Mouse (Mus musculus): Measurements from ENCODE around the gene Npepps. TPM values are rescaled to one million over a fixed set of nuclear protein-coding genes. Genes with fewer than 3 reads are reported as not detected.
"Not testable (repeated sequence)": the region's sequence is repeated elsewhere in the genome, so short reads cannot be mapped to it uniquely, and the experiment has no call there.

The Npepps gene
- polyA plus RNA-seq, 1 experiment from 2014 or later, result 19.1 TPM

GRCm38 (mm10) chr11:97196541-97196940 is 83.9 kb downstream of the Npepps start:
- Histone ChIP-seq H3K36me3 (0 out of 2 replicates have a peak, but pooled peaks cover 2% of the 10 kb centered on the region), H3K4me2 (no peak overlapping the region), H3K9me3 (replicated peaks) (no peaks in the 10 kb centered on the region), H3K27me3 (0 out of 2 replicates have a peak, but pooled peaks cover 7% of the 10 kb centered on the region), H3K4me1 (replicated peaks) (no peaks in the 10 kb centered on the region), H3K27ac (no peak overlapping the region), H3K9ac (no peak overlapping the region), H3K4me3 (replicated peaks) (no peak overlapping the region)
- 68% methylated on average over 12 of the region's 12 CpGs for whole genome bisulfite sequencing (ENCODE audit: insufficient replicate concordance)
- DNase-seq, result no peak
- ATAC-seq (ENCODE audit: low read depth), result no peak

GRCm38 (mm10) chr11:97192621-97192951 is 87.9 kb downstream of the Npepps start:
- no peak overlapping the region for H3K4me2 ChIP-seq
- DNase-seq, result no peak

GRCm38 (mm10) chr11:97191915-97192620 is 88.4 kb downstream of the Npepps start:
- Histone ChIP-seq H3K9me3 (replicated peaks) (no peaks in the 10 kb centered on the region), H3K27ac (no peak overlapping the region), H3K36me3 (peaks cover 12% of the 10 kb centered on the region; the same call in 1 of the 2 replicates), H3K4me3 (replicated peaks) (no peak overlapping the region), H3K27me3 (no peaks in the 10 kb centered on the region), H3K4me2 (no peak overlapping the region), H3K4me1 (replicated peaks) (peaks cover 17% of the 10 kb centered on the region), H3K9ac (no peak overlapping the region)
- ATAC-seq (ENCODE audit: low read depth) (no peak), DNase-seq (no peak)
- 74% methylated on average over 6 of the region's 6 CpGs for WGBS (ENCODE audit: insufficient replicate concordance)

More at GRCm38 (mm10) chr11:97192621-97192951, 87.9 kb downstream of the Npepps start:
- H3K9me3 ChIP-seq (replicated peaks), result no peaks in the 10 kb centered on the region
- peaks cover 17% of the 10 kb centered on the region for H3K4me1 ChIP-seq (replicated peaks)
- H3K9ac ChIP-seq, result no peak overlapping the region
- peaks cover 12% of the 10 kb centered on the region; the same call in 1 of the 2 replicates for H3K36me3 ChIP-seq
- no peak overlapping the region for H3K4me3 ChIP-seq (replicated peaks)
- no peak overlapping the region for H3K27ac ChIP-seq
- H3K27me3 ChIP-seq, result no peaks in the 10 kb centered on the region
- ATAC-seq (ENCODE audit: low read depth), result no peak

GRCm38 (mm10) chr11:97190992-97191391 is 89.4 kb downstream of the Npepps start:
- Histone ChIP-seq H3K27ac (no peak overlapping the region), H3K9ac (no peak overlapping the region), H3K4me2 (no peak overlapping the region), H3K4me1 (replicated peaks) (peaks cover 26% of the 10 kb centered on the region), H3K4me3 (replicated peaks) (no peak overlapping the region), H3K9me3 (replicated peaks) (no peaks in the 10 kb centered on the region), H3K36me3 (peaks cover 16% of the 10 kb centered on the region), H3K27me3 (no peaks in the 10 kb centered on the region)
- ATAC-seq (ENCODE audit: low read depth) (no peak), DNase-seq (no peak)
- 77% methylated on average over 6 of the region's 6 CpGs for WGBS (ENCODE audit: insufficient replicate concordance)

- H3K4me2 ChIP-seq, result peak overlapping the region; percentile 95
- 68% methylated on average over 6 of the region's 6 CpGs for WGBS (ENCODE audit: insufficient replicate concordance)
- peak overlapping the region; percentile 89 for H3K9ac ChIP-seq
- not testable (repeated sequence) for ATAC-seq (ENCODE audit: low read depth); H3K9me3 ChIP-seq (replicated peaks); DNase-seq; H3K27me3 ChIP-seq
- H3K36me3 ChIP-seq, result peaks cover 29% of the 10 kb centered on the region
- H3K4me3 ChIP-seq (replicated peaks), result peak overlapping the region; percentile 94
- peak overlapping the region; percentile 98 for H3K27ac ChIP-seq
- peaks cover 39% of the 10 kb centered on the region for H3K4me1 ChIP-seq (replicated peaks)
Observed at GRCm38 (mm10) chr11:97189645-97190044, 90.8 kb downstream of the Npepps start.

- Histone ChIP-seq H3K27me3 (no peaks in the 10 kb centered on the region), H3K27ac (peak overlapping the region; percentile 98), H3K4me3 (replicated peaks) (peak overlapping the region; percentile 94), H3K9me3 (replicated peaks) (no peaks in the 10 kb centered on the region), H3K9ac (peak overlapping the region; percentile 89), H3K36me3 (peaks cover 32% of the 10 kb centered on the region), H3K4me1 (replicated peaks) (peaks cover 43% of the 10 kb centered on the region), H3K4me2 (peak overlapping the region; percentile 95)
- WGBS (ENCODE audit: insufficient replicate concordance), result 30% methylated on average over 3 of the region's 3 CpGs
- DNase-seq, result no peak
- ATAC-seq (ENCODE audit: low read depth), result no peak
Observed at GRCm38 (mm10) chr11:97189231-97189630, 91.2 kb downstream of the Npepps start.

GRCm38 (mm10) chr11:97188643-97188955 is 91.8 kb downstream of the Npepps start:
- Histone ChIP-seq H3K4me3 (replicated peaks) (peak overlapping the region; percentile 94), H3K27me3 (no peaks in the 10 kb centered on the region), H3K4me1 (replicated peaks) (peaks cover 50% of the 10 kb centered on the region), H3K4me2 (peak overlapping the region; percentile 95), H3K27ac (peak overlapping the region; percentile 98), H3K36me3 (peaks cover 38% of the 10 kb centered on the region), H3K9me3 (replicated peaks) (no peaks in the 10 kb centered on the region), H3K9ac (peak overlapping the region; percentile 89)
- 1% methylated on average over 15 of the region's 15 CpGs for WGBS (ENCODE audit: insufficient replicate concordance)
- DNase-seq (no peak), ATAC-seq (ENCODE audit: low read depth) (no peak)

GRCm38 (mm10) chr11:97187764-97188642 is 92.4 kb downstream of the Npepps start, which contains the start of gene Kpnb1:
Gene Kpnb1, minus strand, starts transcription at chr11:97187881.
- under 1% methylated on average over 81 of the region's 101 CpGs for WGBS (ENCODE audit: insufficient replicate concordance)
- Histone ChIP-seq H3K4me3 (replicated peaks) (peak within 1 kb of the TSS; percentile 94), H3K27me3 (no peaks in the 10 kb centered on the region), H3K4me1 (replicated peaks) (peaks cover 56% of the 10 kb centered on the region), H3K27ac (peak within 1 kb of the TSS; percentile 98), H3K36me3 (peaks cover 44% of the 10 kb centered on the region), H3K9ac (peak within 1 kb of the TSS; percentile 98), H3K4me2 (peak within 1 kb of the TSS; percentile 95), H3K9me3 (replicated peaks) (no peaks in the 10 kb centered on the region)
- DNase-seq (peak; percentile 98), ATAC-seq (ENCODE audit: low read depth) (peak; percentile 92)

GRCm38 (mm10) chr11:97186947-97187763 is 93.3 kb downstream of the Npepps start:
- ATAC-seq (ENCODE audit: low read depth) (peak; percentile 64), DNase-seq (peak; percentile 98)
- peak overlapping the region; percentile 94 for H3K4me3 ChIP-seq (replicated peaks)
- peaks cover 64% of the 10 kb centered on the region for H3K4me1 ChIP-seq (replicated peaks)
- no peaks in the 10 kb centered on the region for H3K9me3 ChIP-seq (replicated peaks)
- peak overlapping the region; percentile 94 for H3K4me2 ChIP-seq
- 1% methylated on average over 36 of the region's 74 CpGs for WGBS (ENCODE audit: insufficient replicate concordance)
- peaks cover 52% of the 10 kb centered on the region for H3K36me3 ChIP-seq
- peak overlapping the region; percentile 98 for H3K27ac ChIP-seq
- H3K27me3 ChIP-seq, result no peaks in the 10 kb centered on the region
- H3K9ac ChIP-seq, result peak overlapping the region; percentile 98

GRCm38 (mm10) chr11:97185704-97186614 is 94.5 kb downstream of the Npepps start:
- no peak for DNase-seq
- H3K9ac ChIP-seq, result peak overlapping the region; percentile 84
- WGBS (ENCODE audit: insufficient replicate concordance), result 28% methylated on average over 5 of the region's 5 CpGs
- peaks cover 76% of the 10 kb centered on the region for H3K4me1 ChIP-seq (replicated peaks)
- peaks cover 64% of the 10 kb centered on the region for H3K36me3 ChIP-seq
- H3K4me3 ChIP-seq (replicated peaks), result peak overlapping the region; percentile 94
- H3K9me3 ChIP-seq (replicated peaks), result no peaks in the 10 kb centered on the region
- no peaks in the 10 kb centered on the region for H3K27me3 ChIP-seq
- peak overlapping the region; percentile 81; the same call in 1 of the 2 replicates for H3K27ac ChIP-seq
- peak overlapping the region; percentile 94 for H3K4me2 ChIP-seq
- ATAC-seq (ENCODE audit: low read depth), result no peak
